Mouse (Mus musculus): ENCODE measurements around the gene Cnih3. TPM values are rescaled to one million over a fixed set of nuclear protein-coding genes. Genes with fewer than 3 reads are reported as not detected.

The Cnih3 gene
- total and polyA plus RNA-seq, 2 experiments from 2014 or later: 22.5 to 35.7 TPM

DNA sequence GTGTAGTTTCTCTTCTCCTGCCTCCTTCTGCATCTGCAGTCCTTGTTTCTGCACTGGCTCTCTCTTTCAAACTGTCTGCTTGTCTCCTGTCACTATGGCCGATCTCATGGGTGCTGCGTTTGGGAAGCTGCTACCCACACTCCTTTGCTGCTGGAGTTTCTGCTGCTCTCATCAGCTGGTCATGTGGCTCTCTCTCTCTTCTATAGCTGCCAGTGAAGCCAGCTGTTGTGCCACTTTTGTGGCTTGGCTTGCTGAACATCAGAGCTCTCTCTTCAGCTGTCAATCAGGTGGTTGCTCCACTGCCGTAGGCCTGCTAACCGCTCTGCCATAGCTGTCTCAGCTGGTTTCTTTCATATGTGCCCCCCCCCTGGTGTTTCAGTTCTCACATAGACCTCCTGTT, 17.0 kb upstream of the Cnih3 start:
- H3K4me1 ChIP-seq (ENCODE audit: insufficient read depth, low read length): no peaks in the 10 kb centered on the region
- no peaks in the 10 kb centered on the region for H3K36me3 ChIP-seq (ENCODE audit: insufficient read depth, low read length)
- no peaks in the 10 kb centered on the region for H3K9me3 ChIP-seq (ENCODE audit: low read length)
- H3K27me3 ChIP-seq (ENCODE audit: insufficient read depth, low read length): no peaks in the 10 kb centered on the region
- H3K27ac ChIP-seq (ENCODE audit: low read depth, low read length): no peak overlapping the region
- no peak overlapping the region for H3K9ac ChIP-seq (replicated peaks; ENCODE audit: low read length, poor library complexity, severe bottlenecking)
- 63% methylated on average over 4 of the region's 4 CpGs for WGBS
- no peak overlapping the region for H3K4me3 ChIP-seq (ENCODE audit: low read depth, low read length)
- no peak for TF ChIP-seq CTCF (IDR thresholded peaks at IDR 0.05)
- ATAC-seq (ENCODE audit: low FRiP score) (no peak), DNase-seq (ENCODE audit: low spot score) (no peak)
- no peak overlapping the region for H3K4me2 ChIP-seq (ENCODE audit: low read depth, low read length, poor library complexity, severe bottlenecking)

DNA sequence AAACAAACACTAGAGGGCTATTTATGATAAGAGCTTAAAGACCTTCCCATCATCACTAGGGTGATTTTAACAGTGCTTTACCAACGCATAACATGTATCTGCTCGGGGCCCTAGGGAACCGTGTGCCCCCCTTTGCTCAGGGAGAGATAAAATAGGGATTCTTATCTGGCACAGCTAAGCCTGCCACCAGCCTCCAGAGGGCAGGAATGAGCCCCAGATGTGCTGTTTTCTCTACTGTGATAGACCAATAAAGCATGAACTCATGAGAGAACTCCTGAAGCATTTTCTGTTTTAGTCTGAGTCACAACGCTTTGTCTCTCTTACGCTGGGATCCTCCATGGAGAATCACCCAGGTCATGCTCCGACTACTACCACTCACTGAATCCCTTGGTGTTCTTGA, 15.6 kb upstream of the Cnih3 start:
- Histone ChIP-seq H3K36me3 (ENCODE audit: insufficient read depth, low read length) (no peaks in the 10 kb centered on the region), H3K4me1 (ENCODE audit: insufficient read depth, low read length) (no peaks in the 10 kb centered on the region), H3K4me2 (ENCODE audit: low read depth, low read length, poor library complexity, severe bottlenecking) (no peak overlapping the region), H3K27me3 (ENCODE audit: insufficient read depth, low read length) (no peaks in the 10 kb centered on the region), H3K27ac (ENCODE audit: low read depth, low read length) (no peak overlapping the region), H3K9ac (replicated peaks; ENCODE audit: low read length, poor library complexity, severe bottlenecking) (no peak overlapping the region), H3K4me3 (ENCODE audit: low read depth, low read length) (no peak overlapping the region), H3K9me3 (ENCODE audit: low read length) (no peaks in the 10 kb centered on the region)
- peak; percentile 48 for TF ChIP-seq CTCF (IDR thresholded peaks at IDR 0.05)
- ATAC-seq (ENCODE audit: low FRiP score): no peak
- DNase-seq (ENCODE audit: low spot score): no peak
- 89% methylated on average over 6 of the region's 6 CpGs for WGBS

DNA sequence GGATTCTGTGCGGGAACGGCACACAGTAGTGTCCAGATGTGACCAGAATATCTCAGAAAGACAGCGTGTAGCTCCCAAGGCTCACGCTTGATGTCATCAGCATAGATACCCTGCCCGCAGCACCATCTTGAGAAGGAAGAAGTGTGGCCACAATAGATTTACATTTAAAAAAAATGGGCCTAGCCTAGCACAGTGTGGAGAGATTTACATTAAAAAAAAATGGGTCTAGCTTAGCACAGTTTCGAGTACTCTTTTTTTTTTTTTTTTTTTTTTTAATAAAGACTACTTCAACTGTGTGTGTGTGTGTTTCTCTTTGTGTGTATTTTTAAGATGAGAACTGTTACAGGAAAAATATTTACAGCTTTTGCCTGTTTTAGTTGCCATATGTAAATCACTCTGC, 13.3 kb upstream of the Cnih3 start:
- TF ChIP-seq CTCF (IDR thresholded peaks at IDR 0.05): no peak
- WGBS: 84% methylated on average over 6 of the region's 6 CpGs

DNA sequence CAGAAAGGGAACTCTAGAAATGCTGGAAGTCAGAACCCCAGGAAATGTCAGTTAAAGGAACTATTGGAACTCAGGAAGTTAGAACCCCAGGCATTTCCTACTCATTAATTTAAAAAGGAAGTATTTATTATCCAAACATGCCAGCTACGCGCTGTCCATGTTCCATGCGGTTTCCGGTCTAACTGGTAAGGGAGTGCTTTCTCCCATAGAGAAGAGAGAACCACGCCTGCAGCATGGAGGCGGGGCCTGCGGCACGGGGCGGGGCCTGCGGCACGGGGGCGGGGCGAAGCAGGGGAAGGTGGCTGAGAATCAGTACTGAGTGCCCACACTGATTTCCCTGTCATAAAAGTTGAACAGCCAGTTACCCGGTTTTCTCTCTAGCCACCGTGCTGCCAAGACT, 6.9 kb upstream of the Cnih3 start:
- DNase-seq (ENCODE audit: low spot score) (no peak), ATAC-seq (ENCODE audit: low FRiP score) (no peak)
- no peak overlapping the region for H3K9ac ChIP-seq (replicated peaks; ENCODE audit: low read length, poor library complexity, severe bottlenecking)
- no peaks in the 10 kb centered on the region for H3K36me3 ChIP-seq (ENCODE audit: insufficient read depth, low read length)
- H3K4me2 ChIP-seq (ENCODE audit: low read depth, low read length, poor library complexity, severe bottlenecking): no peak overlapping the region
- no peak overlapping the region for H3K4me3 ChIP-seq (ENCODE audit: low read depth, low read length)
- no peak for TF ChIP-seq CTCF (IDR thresholded peaks at IDR 0.05)
- H3K27me3 ChIP-seq (ENCODE audit: insufficient read depth, low read length): no peaks in the 10 kb centered on the region
- 50% methylated on average over 15 of the region's 15 CpGs for WGBS
- no peaks in the 10 kb centered on the region for H3K4me1 ChIP-seq (ENCODE audit: insufficient read depth, low read length)
- no peaks in the 10 kb centered on the region for H3K9me3 ChIP-seq (ENCODE audit: low read length)
- H3K27ac ChIP-seq (ENCODE audit: low read depth, low read length): no peak overlapping the region

More for the DNA sequence above, 13.3 kb upstream of the Cnih3 start:
- Histone ChIP-seq H3K9me3 (ENCODE audit: low read length) (no peaks in the 10 kb centered on the region), H3K4me1 (ENCODE audit: insufficient read depth, low read length) (no peaks in the 10 kb centered on the region), H3K27me3 (ENCODE audit: insufficient read depth, low read length) (no peaks in the 10 kb centered on the region), H3K4me3 (ENCODE audit: low read depth, low read length) (no peak overlapping the region), H3K9ac (replicated peaks; ENCODE audit: low read length, poor library complexity, severe bottlenecking) (no peak overlapping the region), H3K4me2 (ENCODE audit: low read depth, low read length, poor library complexity, severe bottlenecking) (no peak overlapping the region), H3K36me3 (ENCODE audit: insufficient read depth, low read length) (no peaks in the 10 kb centered on the region), H3K27ac (ENCODE audit: low read depth, low read length) (no peak overlapping the region)
- DNase-seq (ENCODE audit: low spot score): no peak
- no peak for ATAC-seq (ENCODE audit: low FRiP score)

DNA sequence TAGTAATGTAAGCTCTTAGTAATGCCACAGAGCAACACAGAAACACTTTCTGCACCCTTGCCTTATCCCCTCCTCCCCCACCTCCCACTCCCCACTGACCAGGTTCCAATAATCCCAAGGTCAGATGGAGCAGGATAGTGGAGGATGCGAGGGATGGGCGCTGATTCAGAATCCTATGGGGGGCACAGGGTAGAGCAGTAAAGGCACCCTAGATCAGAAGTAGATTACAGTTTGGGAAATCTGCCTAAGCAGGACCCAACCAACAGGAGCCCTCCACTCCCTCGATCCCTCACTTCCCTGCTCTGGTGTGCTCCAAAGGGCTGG, 423 bp upstream of the Cnih3 start:
- Histone ChIP-seq H3K9me3 (ENCODE audit: low read length) (no peaks in the 10 kb centered on the region), H3K36me3 (ENCODE audit: insufficient read depth, low read length) (no peaks in the 10 kb centered on the region), H3K4me2 (ENCODE audit: low read depth, low read length, poor library complexity, severe bottlenecking) (peak overlapping the region; percentile 100), H3K9ac (replicated peaks; ENCODE audit: low read length, poor library complexity, severe bottlenecking) (peak overlapping the region; percentile 55), H3K27ac (ENCODE audit: low read depth, low read length) (no peak overlapping the region), H3K27me3 (ENCODE audit: insufficient read depth, low read length) (peaks cover 14% of the 10 kb centered on the region), H3K4me1 (ENCODE audit: insufficient read depth, low read length) (peaks cover 13% of the 10 kb centered on the region; the same call in 1 of the 2 replicates), H3K4me3 (ENCODE audit: low read depth, low read length) (peak overlapping the region; percentile 65)
- DNase-seq (ENCODE audit: low spot score) (no peak), ATAC-seq (ENCODE audit: low FRiP score) (no peak; the same call in 1 of the 2 replicates)
- 2% methylated on average over 3 of the region's 3 CpGs for whole genome bisulfite sequencing
- no peak for TF ChIP-seq CTCF (IDR thresholded peaks at IDR 0.05)

DNA sequence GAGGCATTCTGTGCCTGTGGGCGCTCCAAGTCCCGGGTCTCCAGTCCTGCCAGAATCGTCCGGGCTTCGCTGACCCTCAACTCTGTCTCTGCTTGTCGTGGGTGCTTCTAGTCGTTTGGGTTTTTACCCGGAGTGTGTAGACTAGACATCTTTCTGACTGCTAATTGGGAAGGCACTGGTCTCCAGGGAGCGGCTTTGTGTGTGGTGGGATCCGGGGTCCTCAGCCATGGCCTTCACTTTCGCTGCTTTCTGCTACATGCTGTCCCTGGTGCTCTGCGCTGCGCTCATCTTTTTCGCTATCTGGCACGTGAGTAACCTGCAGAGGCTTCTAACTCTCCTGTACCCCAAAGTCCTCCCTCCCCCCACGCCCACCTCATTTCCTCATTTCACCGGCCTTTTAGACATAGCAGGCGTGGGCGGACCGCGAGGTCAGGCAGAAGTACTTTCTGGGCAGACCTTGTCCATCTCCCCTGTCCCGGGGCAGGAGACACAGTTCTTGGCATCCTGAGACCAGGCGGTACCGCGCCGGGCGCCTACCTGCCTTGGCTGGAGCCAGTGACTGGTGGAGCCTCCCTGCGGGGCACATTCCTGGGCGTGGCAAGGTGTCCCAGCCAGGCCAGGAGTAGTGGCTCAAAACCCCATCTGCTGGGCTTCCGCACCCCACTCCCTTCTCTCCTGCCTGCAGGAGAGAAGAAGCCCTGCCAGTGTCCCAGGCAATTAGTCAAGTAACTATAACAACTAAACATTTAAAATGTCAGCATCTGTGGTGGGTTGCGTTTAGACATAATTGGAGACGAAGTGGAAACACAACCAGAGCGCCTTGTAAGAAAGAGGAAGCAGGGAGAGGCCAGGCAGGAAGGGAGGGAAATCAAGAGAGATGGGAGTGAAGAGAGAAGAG, 1.0 kb downstream of the Cnih3 start:
- WGBS: 3% methylated on average over 33 of the region's 33 CpGs
- Histone ChIP-seq H3K9me3 (ENCODE audit: low read length) (no peaks in the 10 kb centered on the region), H3K27me3 (ENCODE audit: insufficient read depth, low read length) (peaks cover 14% of the 10 kb centered on the region), H3K9ac (replicated peaks; ENCODE audit: low read length, poor library complexity, severe bottlenecking) (peak overlapping the region; percentile 55; the same call in 1 of the 2 replicates), H3K27ac (ENCODE audit: low read depth, low read length) (no peak overlapping the region), H3K4me2 (ENCODE audit: low read depth, low read length, poor library complexity, severe bottlenecking) (peak overlapping the region; percentile 100), H3K36me3 (ENCODE audit: insufficient read depth, low read length) (no peaks in the 10 kb centered on the region), H3K4me1 (ENCODE audit: insufficient read depth, low read length) (peaks cover 13% of the 10 kb centered on the region; the same call in 1 of the 2 replicates), H3K4me3 (ENCODE audit: low read depth, low read length) (peak overlapping the region; percentile 65)
- DNase-seq (ENCODE audit: low spot score) (no peak), ATAC-seq (ENCODE audit: low FRiP score) (no peak)
- no peak for TF ChIP-seq CTCF (IDR thresholded peaks at IDR 0.05)
